Mouse (Mus musculus) midbrain, embryonic 11.5 days (tissue): Measurements from ENCODE around the gene Rgs3. TPM values are rescaled to one million over a fixed set of nuclear protein-coding genes. Genes with fewer than 3 reads are reported as not detected.

Source experiments
- ATAC-seq: fragments of 200-750 bp; cut with Nextera tagmentation; 2 replicates; pipeline ENCODE4 v1.8.0; 2017; ENCODE audit warnings: moderate TSS enrichment, moderate library complexity; ENCODE audit not compliant: low FRiP score
- DNase-seq: peaks from one replicate; pipeline ENCODE4 v3.0.0; 2015; ENCODE audit warnings: low spot score; ENCODE audit errors: missing footprints
- H3K27ac ChIP-seq: fragments of 300-500 bp; sonication (generic); 2 replicates; pipeline ENCODE4 v1.5.1; 2014; ENCODE audit warnings: low read depth, low read length
- H3K27me3 ChIP-seq: fragments of 300-500 bp; sonication (generic); 2 replicates; pipeline ENCODE4 v1.6.1; 2014; ENCODE audit warnings: mild to moderate bottlenecking, low read length, moderate library complexity, mixed read lengths; ENCODE audit not compliant: control insufficient read depth, insufficient read depth
- H3K36me3 ChIP-seq: fragments of 300-500 bp; sonication (generic); 2 replicates; pipeline ENCODE4 v1.6.1; 2014; ENCODE audit warnings: mild to moderate bottlenecking, low read length, moderate library complexity, mixed read lengths; ENCODE audit not compliant: control insufficient read depth, insufficient read depth
- H3K4me1 ChIP-seq: fragments of 300-500 bp; sonication (generic); 2 replicates; pipeline ENCODE4 v1.6.1; 2014; ENCODE audit warnings: low read length; ENCODE audit not compliant: control insufficient read depth, insufficient read depth
- H3K4me2 ChIP-seq: fragments of 300-500 bp; sonication (generic); 2 replicates; pipeline ENCODE4 v1.6.1; 2014; ENCODE audit warnings: mild to moderate bottlenecking, moderate library complexity
- H3K4me3 ChIP-seq: fragments of 300-500 bp; sonication (generic); 2 replicates; pipeline ENCODE4 v1.5.1; 2014; ENCODE audit warnings: low read depth, low read length
- H3K9ac ChIP-seq: fragments of 300-500 bp; sonication (generic); 2 replicates; pipeline ENCODE4 v1.6.1; 2014; ENCODE audit warnings: low read length
- H3K9me3 ChIP-seq: fragments of 300-500 bp; sonication (generic); 2 replicates; pipeline ENCODE4 v1.6.1; 2016; ENCODE audit warnings: low read length; ENCODE audit not compliant: control insufficient read depth
- WGBS: fragments of 180-500 bp; shearing (Covaris S2); extraction: QIAGEN DNeasy Blood & Tissue Kit; methylation state at CpG from one replicate; pipeline ENCODE4 v1.1.7; 2014; 5-methylcytosine and 5-hydroxymethylcytosine counted together
- polyA plus RNA-seq: library from polyadenylated mRNA; unstranded; fragments of >200 nt; fragmentation: Nextera tagmentation; extraction: Ambion mirVana; gene quantifications from 2 replicates; pipeline ENCODE4 v1.2.1, GENCODE M21; 2014

The Rgs3 gene
- polyA plus RNA-seq, 1 experiment from 2014 or later, result 23.9 TPM

- Histone ChIP-seq H3K9ac (no peak overlapping the region), H3K36me3 (no peaks in the 10 kb centered on the region), H3K9me3 (no peaks in the 10 kb centered on the region), H3K4me2 (no peak overlapping the region), H3K4me3 (no peak overlapping the region), H3K27me3 (no peaks in the 10 kb centered on the region), H3K27ac (no peak overlapping the region), H3K4me1 (no peaks in the 10 kb centered on the region; the same call in 1 of the 2 replicates)
- DNase-seq (no peak), ATAC-seq (no peak)
- WGBS, result 69% methylated on average over 7 of the region's 7 CpGs
Observed at GRCm38 (mm10) chr4:62651179-62651760, 91.6 kb downstream of the Rgs3 start.

GRCm38 (mm10) chr4:62652215-62652614 lies 92.6 kb downstream of the Rgs3 start:
- Histone ChIP-seq H3K36me3 (no peaks in the 10 kb centered on the region), H3K9me3 (no peaks in the 10 kb centered on the region), H3K27me3 (no peaks in the 10 kb centered on the region), H3K4me2 (no peak overlapping the region), H3K4me1 (no peaks in the 10 kb centered on the region; the same call in 1 of the 2 replicates), H3K9ac (no peak overlapping the region), H3K27ac (no peak overlapping the region), H3K4me3 (no peak overlapping the region)
- 77% methylated on average over 4 of the region's 4 CpGs for WGBS
- no peak for DNase-seq
- no peak for ATAC-seq

- H3K27ac ChIP-seq, result no peak overlapping the region
- H3K9me3 ChIP-seq, result no peaks in the 10 kb centered on the region
- H3K36me3 ChIP-seq, result no peaks in the 10 kb centered on the region
- H3K4me1 ChIP-seq, result no peaks in the 10 kb centered on the region; the same call in 1 of the 2 replicates
- no peak overlapping the region for H3K4me2 ChIP-seq
- no peak overlapping the region for H3K9ac ChIP-seq
- no peaks in the 10 kb centered on the region for H3K27me3 ChIP-seq
- ATAC-seq (no peak), DNase-seq (no peak)
- WGBS, result 87% methylated on average over 12 of the region's 12 CpGs
- H3K4me3 ChIP-seq, result no peak overlapping the region
Observed at GRCm38 (mm10) chr4:62652921-62653757, 93.5 kb downstream of the Rgs3 start.

DNA sequence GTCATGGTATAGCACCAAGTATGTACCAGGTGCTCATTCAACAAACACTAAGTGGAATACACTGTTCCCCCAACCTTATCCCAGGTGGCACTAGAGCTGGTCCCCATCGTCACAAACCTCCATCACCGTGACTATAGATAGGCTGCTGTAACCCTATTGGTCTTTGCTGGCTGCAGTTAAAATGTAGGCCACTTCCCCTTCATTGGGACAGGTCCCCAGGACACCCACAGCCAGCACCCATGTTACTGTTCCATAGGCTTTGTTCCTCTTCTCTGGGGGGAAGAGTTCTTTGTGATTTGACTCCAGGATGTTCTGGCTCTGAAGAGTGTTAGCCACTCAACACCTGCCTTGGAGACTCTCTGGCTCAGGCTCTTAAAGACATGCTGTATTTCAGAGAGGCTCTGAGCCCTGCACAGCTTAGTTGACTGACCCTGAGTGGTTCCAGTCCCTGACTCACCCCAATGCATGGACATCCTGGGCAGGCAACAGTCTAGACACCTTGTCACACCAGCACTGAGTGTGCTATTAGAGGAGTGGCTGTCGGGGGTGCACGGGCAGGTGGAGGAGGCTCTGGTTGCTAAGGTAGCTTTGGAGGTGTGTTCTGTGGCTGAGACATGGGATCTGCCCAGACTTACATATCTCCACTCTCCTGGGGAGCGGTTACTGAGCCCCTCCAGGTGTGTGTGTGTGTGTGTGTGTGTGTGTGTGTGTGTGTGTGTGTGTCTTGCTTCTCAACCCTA lies 94.4 kb downstream of the Rgs3 start:
- Histone ChIP-seq H3K9ac (no peak overlapping the region), H3K9me3 (no peaks in the 10 kb centered on the region), H3K36me3 (no peaks in the 10 kb centered on the region), H3K4me3 (no peak overlapping the region), H3K4me2 (no peak overlapping the region), H3K27ac (no peak overlapping the region), H3K27me3 (no peaks in the 10 kb centered on the region), H3K4me1 (peaks cover 3% of the 10 kb centered on the region)
- ATAC-seq (no peak), DNase-seq (no peak)
- WGBS, result 90% methylated on average over 5 of the region's 5 CpGs

GRCm38 (mm10) chr4:62659264-62659663 lies 99.6 kb downstream of the Rgs3 start:
- H3K4me3 ChIP-seq, result no peak overlapping the region
- H3K36me3 ChIP-seq, result no peaks in the 10 kb centered on the region
- H3K4me1 ChIP-seq, result peaks cover 35% of the 10 kb centered on the region
- DNase-seq (no peak), ATAC-seq (no peak)
- no peak overlapping the region for H3K9ac ChIP-seq
- 50% methylated on average over 15 of the region's 15 CpGs for WGBS
- H3K9me3 ChIP-seq, result no peaks in the 10 kb centered on the region
- H3K4me2 ChIP-seq, result no peak overlapping the region
- no peak overlapping the region for H3K27ac ChIP-seq
- no peaks in the 10 kb centered on the region for H3K27me3 ChIP-seq

DNA sequence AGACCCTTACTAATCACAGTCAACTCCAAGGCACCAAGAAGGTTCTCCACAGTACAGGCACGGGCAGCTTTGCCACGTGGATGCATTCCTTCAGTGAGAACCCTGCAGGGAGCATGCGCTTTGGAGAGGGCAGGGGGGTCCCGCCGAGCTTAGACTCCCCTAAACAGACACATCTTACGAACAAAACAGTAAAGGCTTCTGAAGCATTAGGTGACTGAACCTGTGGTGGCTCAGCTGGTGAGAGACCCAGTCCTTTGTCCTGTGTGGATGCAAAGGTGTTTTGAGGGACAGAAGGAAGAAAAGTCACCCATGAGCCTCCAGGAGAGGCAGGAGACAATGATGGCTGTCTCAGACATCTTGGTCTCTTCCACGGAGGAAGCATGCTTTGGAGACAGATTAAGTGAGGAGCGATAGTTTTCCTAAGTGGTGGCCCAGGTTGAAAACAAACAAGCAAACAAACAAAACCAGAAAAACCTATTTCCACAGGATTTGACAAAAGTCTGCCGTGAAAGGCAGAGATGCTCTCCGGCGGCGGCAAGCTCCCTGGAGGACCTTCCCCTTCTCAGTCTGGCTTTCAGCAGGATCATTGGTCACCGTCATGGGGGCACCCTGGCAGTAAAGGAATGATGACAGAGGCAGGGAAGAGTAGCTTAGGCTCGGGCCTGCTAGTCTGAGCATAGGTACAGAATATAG lies 100.4 kb downstream of the Rgs3 start:
- Histone ChIP-seq H3K4me2 (peak overlapping the region; percentile 21; the same call in 1 of the 2 replicates), H3K9ac (peak overlapping the region; percentile 36; the same call in 1 of the 2 replicates), H3K9me3 (no peaks in the 10 kb centered on the region), H3K27ac (peak overlapping the region; percentile 79), H3K36me3 (no peaks in the 10 kb centered on the region), H3K27me3 (no peaks in the 10 kb centered on the region), H3K4me3 (no peak overlapping the region), H3K4me1 (peaks cover 35% of the 10 kb centered on the region)
- DNase-seq (peak; percentile 89), ATAC-seq (0 out of 2 replicates have a peak, but pooled peaks have one; percentile 19)
- 9% methylated on average over 14 of the region's 14 CpGs for WGBS

DNA sequence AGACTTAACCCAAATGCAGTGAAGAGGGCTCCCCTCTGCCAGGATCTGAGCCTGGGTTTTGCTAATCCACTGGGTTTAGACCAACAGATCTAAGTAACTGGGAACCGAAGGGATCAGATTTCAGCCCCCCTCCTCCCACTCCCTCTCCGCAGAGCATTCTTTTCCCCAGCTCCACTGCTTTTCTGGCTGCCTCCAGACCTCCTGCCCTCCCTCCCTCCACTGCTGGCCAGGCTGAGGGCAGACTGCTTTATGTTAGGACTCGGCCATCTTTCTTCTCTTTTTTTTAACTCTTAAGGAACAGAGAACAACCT lies 100.9 kb downstream of the Rgs3 start:
- Histone ChIP-seq H3K4me3 (no peak overlapping the region), H3K27me3 (no peaks in the 10 kb centered on the region), H3K9ac (peak overlapping the region; percentile 44), H3K36me3 (no peaks in the 10 kb centered on the region), H3K4me2 (peak overlapping the region; percentile 21; the same call in 1 of the 2 replicates), H3K4me1 (peaks cover 35% of the 10 kb centered on the region), H3K27ac (peak overlapping the region; percentile 79), H3K9me3 (no peaks in the 10 kb centered on the region)
- 0% methylated on average over 3 of the region's 3 CpGs for WGBS
- DNase-seq (peak; percentile 95), ATAC-seq (peak; percentile 87)

- no peaks in the 10 kb centered on the region for H3K27me3 ChIP-seq
- WGBS, result 73% methylated on average over 8 of the region's 8 CpGs
- H3K4me3 ChIP-seq, result no peak overlapping the region
- H3K4me2 ChIP-seq, result no peak overlapping the region
- DNase-seq (no peak), ATAC-seq (peak; percentile 15)
- H3K27ac ChIP-seq, result no peak overlapping the region; the same call in none of the 2 replicates
- peaks cover 35% of the 10 kb centered on the region for H3K4me1 ChIP-seq
- H3K9me3 ChIP-seq, result no peaks in the 10 kb centered on the region
- peak overlapping the region; percentile 44; the same call in 1 of the 2 replicates for H3K9ac ChIP-seq
- no peaks in the 10 kb centered on the region for H3K36me3 ChIP-seq
Observed at GRCm38 (mm10) chr4:62661311-62661849, 101.7 kb downstream of the Rgs3 start.
